ENCODE assay signal across 8 mouse cellular contexts in the genomic region with DNA sequence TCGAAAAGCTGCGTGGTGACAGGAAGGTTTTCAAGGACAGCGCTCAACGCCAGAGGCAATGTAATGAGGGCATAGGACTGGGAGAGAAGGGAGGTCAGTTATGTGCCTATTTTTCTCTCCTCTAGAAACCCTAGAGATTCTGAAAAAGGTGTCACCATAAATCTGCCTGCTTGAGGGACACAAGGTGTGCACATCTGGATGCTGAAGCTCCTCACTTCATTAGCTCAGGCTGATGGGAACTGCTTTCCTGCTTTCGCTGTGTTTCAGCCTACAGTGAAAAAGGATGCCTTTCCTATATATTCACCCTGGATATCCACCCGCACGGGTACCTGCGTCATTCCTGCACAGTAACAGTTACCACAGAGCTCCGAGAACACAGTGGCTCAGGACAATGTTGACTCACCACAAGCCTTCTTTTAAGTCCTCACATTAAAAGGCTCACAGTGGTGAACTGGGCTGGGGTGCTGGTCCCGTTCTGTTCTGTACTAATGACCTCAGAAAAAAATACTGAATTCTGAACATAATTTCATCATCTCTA.
DNase-seq lines count a peak whose midpoint lies in the region; ATAC-seq and TF ChIP-seq lines count a peak whose summit lies in the region.

No protein-coding gene starts in this region.

- TF ChIP-seq CTCF in heart, adult 2 months (IDR thresholded peaks at IDR 0.05): no peak

- TF ChIP-seq EP300 in heart, adult 2 months (IDR thresholded peaks at IDR 0.05; ENCODE audit: insufficient read depth, low read depth, low read length): no peak

- WGBS in heart, adult 2 months: 61% methylated on average over 10 of the region's 10 CpGs
- WGBS in limb, embryonic 15.5 days: 55% methylated on average over 10 of the region's 10 CpGs
- WGBS in kidney, embryonic 14.5 days: 58% methylated on average over 10 of the region's 10 CpGs

- H3K36me3 ChIP-seq in heart, adult 2 months (ENCODE audit: control insufficient read depth, insufficient read depth, low read length): peaks cover 7% of the 10 kb centered on the region
- H3K36me3 ChIP-seq in limb, embryonic 15.5 days: no peaks in the 10 kb centered on the region
- no peaks in the 10 kb centered on the region for H3K36me3 ChIP-seq in kidney, embryonic 14.5 days (ENCODE audit: control insufficient read depth, insufficient read depth, low read length)

- no peak for ATAC-seq in limb, embryonic 15.5 days (ENCODE audit: insufficient number of reproducible peaks, low FRiP score, low TSS enrichment, low read depth)
- ATAC-seq in kidney, embryonic 14.5 days (ENCODE audit: low FRiP score, low TSS enrichment): no peak

- H3K4me1 ChIP-seq in heart, adult 2 months (ENCODE audit: control insufficient read depth, insufficient read depth, low read length): peaks cover 16% of the 10 kb centered on the region
- peaks cover 42% of the 10 kb centered on the region for H3K4me1 ChIP-seq in limb, embryonic 15.5 days
- peaks cover 15% of the 10 kb centered on the region for H3K4me1 ChIP-seq in kidney, embryonic 14.5 days (ENCODE audit: control insufficient read depth, insufficient read depth, low read length)

- intact Hi-C loops in heart, adult 2 months (cut with DNase I): loop anchor here (5.0 kb wide), 2 partner anchors 48 to 203 kb away; no protein-coding TSS in a partner anchor
- intact Hi-C loops in heart, postnatal 10 days (cut with DNase I): loop anchor here (5.0 kb wide), 2 partner anchors 117 to 203 kb away; no protein-coding TSS in a partner anchor

- peak overlapping the region; percentile 84 for H3K27ac ChIP-seq in heart, adult 2 months
- peak overlapping the region; percentile 94 for H3K27ac ChIP-seq in limb, embryonic 15.5 days
- H3K27ac ChIP-seq in kidney, embryonic 14.5 days (ENCODE audit: low read depth, low read length): no peak overlapping the region

- no peaks in the 10 kb centered on the region for H3K27me3 ChIP-seq in heart, adult 2 months (ENCODE audit: control insufficient read depth, insufficient read depth, low read length)
- H3K27me3 ChIP-seq in limb, embryonic 15.5 days: no peaks in the 10 kb centered on the region
- no peaks in the 10 kb centered on the region for H3K27me3 ChIP-seq in kidney, embryonic 14.5 days (ENCODE audit: control insufficient read depth, insufficient read depth, low read length)

- no peaks in the 10 kb centered on the region for H3K79me2 ChIP-seq in heart, adult 2 months (replicated peaks; ENCODE audit: control insufficient read depth, insufficient read depth, low read length)

- no peak overlapping the region for H3K4me3 ChIP-seq in heart, adult 2 months
- no peak overlapping the region for H3K4me3 ChIP-seq in limb, embryonic 15.5 days
- H3K4me3 ChIP-seq in kidney, embryonic 14.5 days (ENCODE audit: low read length): no peak overlapping the region

- no peak overlapping the region for H3K9ac ChIP-seq in heart, adult 2 months (ENCODE audit: low read depth, low read length)
- no peak overlapping the region for H3K9ac ChIP-seq in limb, embryonic 15.5 days
- no peak overlapping the region for H3K9ac ChIP-seq in kidney, embryonic 14.5 days (ENCODE audit: low read depth, low read length)

- TF ChIP-seq POLR2A in heart, adult 2 months (IDR thresholded peaks at IDR 0.05; ENCODE audit: insufficient read depth, low read depth, low read length): no peak

- H3K4me2 ChIP-seq in limb, embryonic 15.5 days: 0 out of 2 replicates have a peak overlapping the region, but pooled peaks have one; percentile 60
- H3K4me2 ChIP-seq in kidney, embryonic 14.5 days (replicated peaks; ENCODE audit: low read depth, low read length): no peak overlapping the region

- DNase-seq in heart, adult 2 months: no peak
- no peak for DNase-seq in heart, postnatal 10 days
- peak; percentile 30 for DNase-seq in right cerebral cortex, adult 18-20 months
- DNase-seq in right cerebral cortex, postnatal 4 days: no peak
- no peak for DNase-seq in spleen, adult 18-20 months
- DNase-seq in urinary bladder, postnatal 14 days (ENCODE audit: low spot score): no peak

- no peaks in the 10 kb centered on the region for H3K9me3 ChIP-seq in limb, embryonic 15.5 days
- no peaks in the 10 kb centered on the region for H3K9me3 ChIP-seq in kidney, embryonic 14.5 days (ENCODE audit: control insufficient read depth, low read length)
